Mouse (Mus musculus) forebrain, embryonic 14.5 days (tissue): ENCODE measurements around the gene Adck2. TPM values are rescaled to one million over a fixed set of nuclear protein-coding genes. Genes with fewer than 3 reads are reported as not detected.

ENCODE experiments used
- ATAC-seq: fragments of 200-750 bp; cut with Nextera tagmentation; 2 replicates; pipeline ENCODE4 v1.8.0; 2017; ENCODE audit warnings: mild to moderate bottlenecking, moderate library complexity
- DNase-seq: peaks from one replicate; pipeline ENCODE4 v3.0.0-alpha.2; 2015; ENCODE audit warnings: low spot score
- H3K27ac ChIP-seq: fragments of 300-500 bp; sonication (generic); 2 replicates; pipeline ENCODE4 v1.5.1; 2014; ENCODE audit warnings: low read depth, mild to moderate bottlenecking, control low read depth, low read length, moderate library complexity
- H3K27me3 ChIP-seq: fragments of 300-500 bp; sonication (generic); replicated peaks from 2 replicates; pipeline ENCODE4 v1.6.1; 2014; ENCODE audit warnings: low read length, control low read depth, mixed read lengths; ENCODE audit not compliant: control insufficient read depth, insufficient read depth
- H3K36me3 ChIP-seq: fragments of 300-500 bp; sonication (generic); 2 replicates; pipeline ENCODE4 v1.6.1; 2014; ENCODE audit warnings: low read length, control low read depth; ENCODE audit not compliant: control insufficient read depth, insufficient read depth
- H3K4me1 ChIP-seq: fragments of 300-500 bp; sonication (generic); 2 replicates; pipeline ENCODE4 v1.6.1; 2014; ENCODE audit warnings: antibody characterized with exemption, low read length, control low read depth; ENCODE audit not compliant: control insufficient read depth, insufficient read depth
- H3K4me2 ChIP-seq: fragments of 300-500 bp; sonication (generic); 2 replicates; pipeline ENCODE4 v1.6.1; 2014; ENCODE audit warnings: mild to moderate bottlenecking, control low read depth, low read length
- H3K4me3 ChIP-seq: fragments of 300-500 bp; sonication (generic); 2 replicates; pipeline ENCODE4 v1.5.1; 2014; ENCODE audit warnings: low read depth, low read length, control low read depth
- H3K9ac ChIP-seq: fragments of 300-500 bp; sonication (generic); 2 replicates; pipeline ENCODE4 v1.6.1; 2014; ENCODE audit warnings: mild to moderate bottlenecking, low read length, control low read depth, moderate library complexity
- H3K9me3 ChIP-seq: fragments of 300-500 bp; sonication (generic); replicated peaks from 2 replicates; pipeline ENCODE4 v1.6.1; 2016; ENCODE audit warnings: low read length, control low read depth, mixed read lengths; ENCODE audit not compliant: control insufficient read depth
- WGBS: fragments of 180-500 bp; shearing (Covaris S2); extraction: QIAGEN DNeasy Blood & Tissue Kit; methylation state at CpG from one replicate; pipeline ENCODE4 v1.1.7; 2014; 5-methylcytosine and 5-hydroxymethylcytosine counted together
- polyA plus RNA-seq: library from polyadenylated mRNA; unstranded; fragments of >200 nt; fragmentation: Nextera tagmentation; extraction: Ambion mirVana; gene quantifications from 2 replicates; pipeline ENCODE4 v1.2.1, GENCODE M21; 2014

Gene Adck2
- polyA plus RNA-seq, 1 experiment from 2014 or later: 30.4 TPM

DNA sequence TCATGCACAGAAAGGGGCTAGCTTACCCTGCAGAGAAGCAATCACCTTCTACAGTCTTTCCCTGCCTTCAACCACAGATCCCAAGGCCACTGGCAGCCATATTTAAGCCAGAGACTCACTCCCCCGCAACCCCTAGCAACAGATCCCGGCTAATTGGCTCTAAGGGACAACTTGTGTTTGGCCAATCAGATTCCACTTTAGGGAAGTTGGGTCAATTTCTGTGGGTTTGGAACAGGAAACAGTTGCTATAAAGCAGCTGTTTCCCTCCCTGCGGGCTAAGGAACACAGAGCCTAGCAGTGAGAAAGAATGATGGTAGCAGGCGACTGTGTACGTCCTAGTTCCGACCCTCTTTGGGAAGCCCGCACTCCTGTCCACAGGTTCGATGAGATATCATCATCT, 35.4 kb upstream of the Adck2 start:
- no peak overlapping the region for H3K9ac ChIP-seq
- DNase-seq: no peak
- WGBS: 93% methylated on average over 8 of the region's 8 CpGs
- no peaks in the 10 kb centered on the region for H3K36me3 ChIP-seq
- no peaks in the 10 kb centered on the region for H3K27me3 ChIP-seq
- peaks cover 24% of the 10 kb centered on the region for H3K4me1 ChIP-seq
- no peak overlapping the region for H3K4me2 ChIP-seq
- no peak overlapping the region for H3K27ac ChIP-seq
- no peak overlapping the region for H3K4me3 ChIP-seq
- ATAC-seq: no peak
- H3K9me3 ChIP-seq: no peaks in the 10 kb centered on the region

DNA sequence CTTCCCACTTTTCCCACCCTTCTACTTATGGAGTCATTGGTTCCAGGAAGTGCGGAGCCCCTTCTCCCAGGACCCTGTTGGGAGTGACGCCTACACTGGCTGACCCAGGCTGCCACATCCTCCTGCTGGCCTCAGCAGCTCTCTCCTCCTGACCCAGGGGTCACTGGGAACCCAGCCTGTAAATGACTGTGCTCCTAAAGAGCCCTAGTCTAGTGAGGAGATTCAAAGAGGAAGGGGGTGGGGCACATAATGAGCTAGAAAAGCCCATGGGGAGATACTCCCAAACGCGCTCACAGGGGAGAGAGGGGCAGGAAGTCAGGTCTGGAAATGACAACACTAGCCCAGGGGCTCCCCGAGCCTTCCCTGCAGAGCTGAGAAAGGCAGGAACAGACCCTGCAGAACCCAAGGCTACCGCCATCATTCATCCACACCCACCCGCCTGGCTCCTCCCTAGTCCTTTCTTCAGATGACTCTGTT, 34.0 kb upstream of the Adck2 start:
- 0 out of 2 replicates have a peak overlapping the region, but pooled peaks have one; percentile 1 for H3K27ac ChIP-seq
- no peaks in the 10 kb centered on the region for H3K9me3 ChIP-seq
- peaks cover 38% of the 10 kb centered on the region for H3K4me1 ChIP-seq
- ATAC-seq (0 out of 2 replicates have a peak, but pooled peaks have one; percentile 8), DNase-seq (no peak)
- WGBS: 24% methylated on average over 7 of the region's 7 CpGs
- no peak overlapping the region for H3K4me3 ChIP-seq
- H3K9ac ChIP-seq: 0 out of 2 replicates have a peak overlapping the region, but pooled peaks have one; percentile 35
- no peaks in the 10 kb centered on the region for H3K36me3 ChIP-seq
- no peaks in the 10 kb centered on the region for H3K27me3 ChIP-seq
- no peak overlapping the region for H3K4me2 ChIP-seq

DNA sequence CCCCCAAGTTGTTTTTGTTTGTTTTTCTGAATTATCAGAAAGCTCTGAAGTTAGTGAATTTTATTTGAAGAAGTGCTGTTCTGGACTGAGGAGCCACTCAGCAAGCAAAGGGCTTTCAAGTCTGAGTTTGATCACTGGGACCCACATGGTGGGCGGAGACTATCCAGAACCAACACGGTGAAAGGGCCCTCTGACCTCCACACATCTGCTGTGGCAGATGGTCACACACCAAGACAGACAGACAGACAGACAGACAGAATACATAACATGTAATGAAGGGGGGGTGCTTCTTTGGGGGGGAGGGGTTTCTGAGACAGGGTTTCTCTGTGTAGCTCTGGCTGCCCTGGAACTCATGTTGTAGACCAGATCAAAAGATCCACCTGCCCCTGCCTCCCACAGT, 33.1 kb upstream of the Adck2 start:
- Histone ChIP-seq H3K9me3 (no peaks in the 10 kb centered on the region), H3K27ac (no peak overlapping the region), H3K4me3 (no peak overlapping the region), H3K4me1 (peaks cover 38% of the 10 kb centered on the region), H3K4me2 (no peak overlapping the region), H3K36me3 (no peaks in the 10 kb centered on the region), H3K9ac (no peak overlapping the region), H3K27me3 (no peaks in the 10 kb centered on the region)
- 63% methylated on average over 2 of the region's 2 CpGs for WGBS
- ATAC-seq (no peak), DNase-seq (no peak)

DNA sequence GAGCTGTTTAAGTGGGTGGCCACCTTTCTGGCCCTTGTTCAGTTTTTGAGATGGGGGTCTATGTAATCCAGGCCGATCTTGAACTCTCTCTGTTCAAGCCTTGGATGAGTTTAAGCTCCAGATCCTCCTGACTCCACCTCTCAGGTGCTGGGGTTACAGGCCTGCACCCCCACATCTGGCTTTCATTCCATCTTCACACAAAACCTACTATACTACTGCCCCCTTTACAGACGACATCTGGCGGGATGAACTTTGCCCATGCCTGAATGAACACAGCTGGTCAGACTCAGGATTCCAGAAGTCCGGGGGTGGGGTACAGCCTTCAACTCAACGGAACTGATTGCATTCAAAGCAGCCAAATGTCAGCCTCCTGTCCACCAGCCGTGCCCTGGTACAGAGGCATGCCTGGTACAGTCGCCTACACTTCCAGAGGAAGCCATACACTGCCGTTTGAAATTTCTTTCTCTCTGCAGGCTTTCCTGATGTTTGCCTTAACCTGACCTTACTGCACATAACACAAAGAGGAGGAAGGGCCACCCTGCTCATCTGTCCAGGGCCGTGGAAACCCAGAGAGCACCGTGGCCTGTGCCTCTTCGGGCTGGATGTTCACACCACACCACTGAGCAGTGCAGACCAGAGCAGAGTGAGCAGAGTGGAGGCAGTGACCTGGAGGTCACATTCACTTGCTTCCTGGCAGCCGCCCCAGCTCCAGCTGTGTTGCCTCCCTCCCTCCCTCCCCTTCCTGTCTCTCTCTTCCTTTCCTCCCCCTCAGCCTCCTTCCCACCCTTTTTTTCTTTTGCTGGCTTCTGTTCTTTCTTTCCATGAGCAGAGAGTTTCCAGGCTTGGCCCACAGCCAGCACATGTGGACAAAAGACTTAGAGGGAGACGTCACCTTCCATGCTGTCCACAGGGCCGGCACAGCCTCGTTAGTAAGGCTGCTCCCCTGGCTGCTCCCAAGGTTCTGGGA, 30.8 kb upstream of the Adck2 start:
- Histone ChIP-seq H3K27ac (peak overlapping the region; percentile 76), H3K9ac (peak overlapping the region; percentile 37; the same call in 1 of the 2 replicates), H3K36me3 (no peaks in the 10 kb centered on the region), H3K4me1 (peaks cover 38% of the 10 kb centered on the region), H3K4me3 (no peak overlapping the region), H3K4me2 (peak overlapping the region; percentile 25; the same call in 1 of the 2 replicates), H3K9me3 (no peaks in the 10 kb centered on the region), H3K27me3 (no peaks in the 10 kb centered on the region)
- ATAC-seq (peak; percentile 81), DNase-seq (peak; percentile 88)
- WGBS: 19% methylated on average over 15 of the region's 15 CpGs

DNA sequence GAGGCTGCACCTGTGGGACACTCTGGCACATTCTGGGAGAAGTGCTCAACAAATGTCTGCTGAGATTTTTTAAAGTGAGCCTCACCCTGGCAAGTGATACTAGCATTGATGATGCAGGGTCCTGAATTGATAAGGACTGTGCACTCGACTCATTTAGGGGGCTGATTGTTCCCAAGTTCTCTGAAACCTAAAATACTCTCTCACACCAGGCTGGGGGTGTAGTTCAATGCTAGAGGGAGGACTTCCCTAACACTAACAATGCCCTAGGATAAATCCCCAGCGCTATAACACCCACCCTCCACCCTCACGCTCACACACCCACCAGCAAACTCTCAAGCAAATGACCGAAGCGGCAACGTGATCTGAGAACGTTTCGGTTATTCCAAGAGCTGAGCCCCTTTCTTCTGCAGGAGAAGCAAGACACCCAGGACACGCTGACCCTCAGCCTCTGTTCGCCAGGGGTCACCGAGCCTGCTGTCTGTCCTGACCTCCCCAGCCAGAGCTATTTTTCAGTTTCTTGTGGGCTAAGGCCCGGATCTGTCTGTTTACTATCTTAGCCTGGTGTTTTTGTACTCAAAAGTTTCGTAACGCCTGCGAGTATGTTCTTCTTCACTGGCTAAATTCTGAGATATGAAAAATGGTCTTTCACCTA, 29.8 kb upstream of the Adck2 start:
- no peaks in the 10 kb centered on the region for H3K27me3 ChIP-seq
- no peaks in the 10 kb centered on the region for H3K36me3 ChIP-seq
- no peaks in the 10 kb centered on the region for H3K9me3 ChIP-seq
- peaks cover 38% of the 10 kb centered on the region for H3K4me1 ChIP-seq
- no peak overlapping the region for H3K4me3 ChIP-seq
- DNase-seq: no peak
- WGBS: 35% methylated on average over 15 of the region's 15 CpGs
- H3K4me2 ChIP-seq: 0 out of 2 replicates have a peak overlapping the region, but pooled peaks have one; percentile 25
- H3K9ac ChIP-seq: peak overlapping the region; percentile 37; the same call in 1 of the 2 replicates
- peak overlapping the region; percentile 76 for H3K27ac ChIP-seq
- ATAC-seq: no peak

DNA sequence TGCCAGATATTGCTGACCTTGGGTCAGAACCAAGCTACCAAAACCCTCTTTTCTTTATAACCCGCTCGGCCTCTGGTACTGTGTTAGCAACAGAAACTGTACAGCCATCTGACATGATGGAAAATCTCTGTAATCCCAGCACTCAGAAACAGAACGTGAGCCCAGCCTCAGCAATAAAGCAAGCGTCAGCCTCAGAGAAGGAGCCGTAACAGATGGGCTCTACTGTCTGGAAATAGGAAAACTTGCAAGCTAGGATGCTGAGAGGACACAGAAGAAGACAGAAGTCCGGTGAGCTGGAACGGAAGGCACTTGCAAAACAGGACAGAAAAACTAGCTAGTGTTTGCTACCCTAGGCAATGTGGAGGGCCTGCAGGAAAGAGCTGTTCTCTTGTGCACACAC, 28.2 kb upstream of the Adck2 start:
- no peak overlapping the region for H3K4me3 ChIP-seq
- peaks cover 27% of the 10 kb centered on the region for H3K4me1 ChIP-seq
- H3K9ac ChIP-seq: no peak overlapping the region
- WGBS: 89% methylated on average over 7 of the region's 7 CpGs
- no peak overlapping the region for H3K4me2 ChIP-seq
- DNase-seq: no peak
- ATAC-seq: no peak
- no peak overlapping the region for H3K27ac ChIP-seq
- H3K9me3 ChIP-seq: no peaks in the 10 kb centered on the region
- no peaks in the 10 kb centered on the region for H3K27me3 ChIP-seq
- no peaks in the 10 kb centered on the region for H3K36me3 ChIP-seq

DNA sequence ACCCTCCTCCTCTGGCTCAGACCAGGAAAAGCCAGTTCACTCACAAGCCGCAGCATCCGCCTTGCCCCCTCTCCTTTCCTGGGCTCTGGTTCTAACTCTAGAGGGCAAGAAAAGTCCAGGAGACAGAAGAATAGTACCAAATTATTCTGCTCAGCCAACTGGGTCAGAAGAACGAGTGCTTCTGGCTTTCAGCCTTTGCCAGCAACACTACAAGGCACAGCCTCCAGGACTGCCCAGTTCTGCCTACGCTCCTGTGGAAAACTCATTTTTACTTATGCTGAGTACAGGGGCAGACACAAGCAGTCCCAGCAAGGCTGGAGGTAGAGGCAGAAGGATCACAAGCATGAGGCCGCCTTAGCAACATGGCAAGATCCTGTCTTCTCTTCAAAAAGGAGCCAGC, 25.6 kb upstream of the Adck2 start:
- Histone ChIP-seq H3K4me1 (peaks cover 15% of the 10 kb centered on the region), H3K9ac (no peak overlapping the region), H3K9me3 (no peaks in the 10 kb centered on the region), H3K4me2 (no peak overlapping the region), H3K36me3 (no peaks in the 10 kb centered on the region), H3K27me3 (no peaks in the 10 kb centered on the region), H3K4me3 (no peak overlapping the region), H3K27ac (no peak overlapping the region)
- no peak for DNase-seq
- 83% methylated on average over 5 of the region's 5 CpGs for WGBS
- ATAC-seq: no peak

DNA sequence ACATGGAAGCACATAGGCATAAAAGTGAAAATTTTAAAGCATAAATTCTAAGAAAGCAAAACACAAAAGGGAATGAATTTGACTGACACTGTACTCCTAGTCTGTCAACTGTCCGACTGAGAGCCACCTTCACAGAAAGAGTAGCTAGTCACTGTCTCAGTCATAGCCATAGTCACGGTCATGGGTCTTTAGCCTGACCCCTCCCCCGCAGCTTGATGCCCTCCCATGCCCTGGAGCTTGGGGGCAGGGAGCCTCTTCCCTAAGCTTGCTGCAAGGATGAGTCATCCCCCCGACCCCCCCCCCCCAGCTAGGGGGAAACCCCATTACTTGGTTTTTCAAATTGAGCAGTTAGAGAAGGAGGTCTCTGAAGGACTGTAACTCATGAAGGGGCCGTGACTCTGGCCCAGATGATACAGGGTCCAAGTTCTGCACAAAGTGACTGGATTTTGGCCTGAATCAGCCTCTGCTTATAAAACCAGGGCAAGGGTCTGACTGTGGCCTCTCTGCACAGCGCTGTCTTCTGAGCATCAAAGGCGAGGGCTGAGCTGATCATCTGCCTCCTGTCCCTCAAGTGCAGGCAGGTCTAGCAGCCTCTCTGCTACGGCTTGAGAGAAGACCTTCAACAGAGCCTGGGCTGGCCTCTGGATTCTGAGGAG, 21.6 kb upstream of the Adck2 start:
- DNase-seq (no peak), ATAC-seq (no peak)
- Histone ChIP-seq H3K4me1 (peaks cover 22% of the 10 kb centered on the region), H3K9me3 (no peaks in the 10 kb centered on the region), H3K27ac (no peak overlapping the region), H3K4me2 (no peak overlapping the region), H3K9ac (no peak overlapping the region), H3K36me3 (no peaks in the 10 kb centered on the region), H3K4me3 (no peak overlapping the region), H3K27me3 (no peaks in the 10 kb centered on the region)
- WGBS: 75% methylated on average over 8 of the region's 8 CpGs
